ENCODE assay signal across 7 mouse cellular contexts in genomic region chr13:53309661-53310160, GRCm38 (mm10). TPM values are rescaled to one million over a fixed set of nuclear protein-coding genes. Genes with fewer than 3 reads are reported as not detected.
DNase-seq lines count a peak whose midpoint lies in the region; ATAC-seq and TF ChIP-seq lines count a peak whose summit lies in the region.

No protein-coding gene starts in this region.

- peak overlapping the region; percentile 23 for H3K4me3 ChIP-seq in embryonic facial prominence, embryonic 15.5 days (replicated peaks)
- peak overlapping the region; percentile 28 for H3K4me3 ChIP-seq in heart, postnatal 0 days (ENCODE audit: low read depth, low read length)
- no peak overlapping the region for H3K4me3 ChIP-seq in liver, embryonic 15.5 days (replicated peaks)

- 0 out of 2 replicates have a peak, but pooled peaks cover 7% of the 10 kb centered on the region for H3K27me3 ChIP-seq in embryonic facial prominence, embryonic 15.5 days
- H3K27me3 ChIP-seq in heart, postnatal 0 days (ENCODE audit: control insufficient read depth, insufficient read depth, low read length): peaks cover 4% of the 10 kb centered on the region; the same call in 1 of the 2 replicates
- H3K27me3 ChIP-seq in liver, embryonic 15.5 days: peaks cover 10% of the 10 kb centered on the region

- DNase-seq in adrenal gland, postnatal 25 days: peak; percentile 18
- DNase-seq in heart, postnatal 0 days (ENCODE audit: low spot score): peak; percentile 43
- DNase-seq in kidney, postnatal 4 days: peak; percentile 64 to 73
- peak; percentile 40 for DNase-seq in ovary, postnatal 36 days (ENCODE audit: low spot score)
- peak; percentile 70 for DNase-seq in yolk sac, embryonic 10.5 days (ENCODE audit: low spot score)

- peaks cover 23% of the 10 kb centered on the region for H3K4me1 ChIP-seq in embryonic facial prominence, embryonic 15.5 days
- H3K4me1 ChIP-seq in heart, postnatal 0 days (ENCODE audit: control insufficient read depth, insufficient read depth): peaks cover 6% of the 10 kb centered on the region; the same call in 1 of the 2 replicates
- no peaks in the 10 kb centered on the region for H3K4me1 ChIP-seq in liver, embryonic 15.5 days (replicated peaks)

- H3K9me3 ChIP-seq in embryonic facial prominence, embryonic 15.5 days (replicated peaks): no peaks in the 10 kb centered on the region
- H3K9me3 ChIP-seq in heart, postnatal 0 days (replicated peaks; ENCODE audit: control insufficient read depth, low read length): no peaks in the 10 kb centered on the region
- H3K9me3 ChIP-seq in liver, embryonic 15.5 days (replicated peaks): no peaks in the 10 kb centered on the region

- peak; percentile 26; the same call in 1 of the 2 replicates for TF ChIP-seq CTCF in heart, postnatal 0 days (IDR thresholded peaks at IDR 0.05; ENCODE audit: low read depth)

- peak; percentile 90 for ATAC-seq in embryonic facial prominence, embryonic 15.5 days (ENCODE audit: insufficient number of reproducible peaks, low FRiP score, low TSS enrichment, low read depth)
- peak; percentile 68 for ATAC-seq in heart, postnatal 0 days (ENCODE audit: insufficient read depth, low read depth)
- no peak for ATAC-seq in liver, embryonic 15.5 days (ENCODE audit: insufficient read depth)

- 2% methylated on average over 15 of the region's 15 CpGs for WGBS in embryonic facial prominence, embryonic 15.5 days
- 5% methylated on average over 15 of the region's 15 CpGs for WGBS in heart, postnatal 0 days
- WGBS in liver, embryonic 15.5 days (ENCODE audit: insufficient replicate concordance): 5% methylated on average over 15 of the region's 15 CpGs

- TF ChIP-seq EP300 in heart, postnatal 0 days (IDR thresholded peaks at IDR 0.05; ENCODE audit: low read depth): no peak

- peak overlapping the region; percentile 96 for H3K27ac ChIP-seq in embryonic facial prominence, embryonic 15.5 days (replicated peaks)
- no peak overlapping the region for H3K27ac ChIP-seq in heart, postnatal 0 days (ENCODE audit: low read depth)
- no peak overlapping the region for H3K27ac ChIP-seq in liver, embryonic 15.5 days (replicated peaks)

- no peak overlapping the region for H3K9ac ChIP-seq in embryonic facial prominence, embryonic 15.5 days
- peak overlapping the region; percentile 31; the same call in 1 of the 2 replicates for H3K9ac ChIP-seq in heart, postnatal 0 days (replicated peaks; ENCODE audit: low read depth, low read length)
- no peak overlapping the region for H3K9ac ChIP-seq in liver, embryonic 15.5 days

- H3K4me2 ChIP-seq in embryonic facial prominence, embryonic 15.5 days (replicated peaks): peak overlapping the region; percentile 46
- H3K4me2 ChIP-seq in heart, postnatal 0 days (ENCODE audit: low read depth, low read length): peak overlapping the region; percentile 66
- H3K4me2 ChIP-seq in liver, embryonic 15.5 days: peak overlapping the region; percentile 18; the same call in 1 of the 2 replicates

- no peaks in the 10 kb centered on the region for H3K36me3 ChIP-seq in embryonic facial prominence, embryonic 15.5 days
- H3K36me3 ChIP-seq in heart, postnatal 0 days (replicated peaks; ENCODE audit: control insufficient read depth, insufficient read depth, low read length): no peaks in the 10 kb centered on the region
- no peaks in the 10 kb centered on the region for H3K36me3 ChIP-seq in liver, embryonic 15.5 days (replicated peaks)

RNA-seq across cellular contexts. Expression of gene Ror2, which starts 23.8 kb away (rescaled TPM):
- total RNA-seq in adrenal gland, postnatal 25 days (2021): 6.7 and 7.8 TPM in 2 replicates
- polyA plus RNA-seq in embryonic facial prominence, embryonic 15.5 days (2015; fragmentation: Nextera tagmentation; extraction: Ambion mirVana): 24.0 and 24.6 TPM in 2 replicates
- 19.1 and 38.6 TPM in 2 replicates for total RNA-seq in heart, postnatal 0 days (2014; rRNA removed; ENCODE audit: low replicate concordance)
- 5.8 and 6.6 TPM in 2 replicates for polyA plus RNA-seq in heart, postnatal 0 days (2015; fragmentation: Nextera tagmentation; extraction: Ambion mirVana)
- 0.23 and 0.30 TPM in 2 replicates for polyA plus RNA-seq in liver, embryonic 15.5 days (2015; fragmentation: Nextera tagmentation; extraction: Ambion mirVana)

Comparison
In these comparisons a context has a peak if more than half of its experiments do, and no peak if none do; other contexts are left out.
1. DNase-seq: peak in every context shown above with its lines; median percentile 70 in yolk sac, embryonic 10.5 days; 68 in kidney, postnatal 4 days; 43 in heart, postnatal 0 days; 40 in ovary, postnatal 36 days; 18 in adrenal gland, postnatal 25 days.